ENCODE assay signal across 17 mouse cellular contexts in genomic region chr8:118137846-118138245, GRCm38 (mm10).
"Had no signal": no experiment of that assay in that cellular context is flagged by ENCODE, and none has a peak within 500 bp of the region (broad histone marks: within the 10 kb centered on the region; RNA-seq: fewer than 3 reads in every experiment).

No protein-coding gene starts in this region.

- H3K4me1 ChIP-seq: intestine, embryonic 15.5 days; limb, embryonic 12.5 days; liver, embryonic 13.5 days; midbrain, embryonic 10.5 days; midbrain, embryonic 13.5 days had no signal

- H3K4me3 ChIP-seq: intestine, embryonic 15.5 days; layer of hippocampus, adult 2 months; limb, embryonic 12.5 days; liver, embryonic 13.5 days; midbrain, embryonic 10.5 days; midbrain, embryonic 13.5 days had no signal

- H3K36me3 ChIP-seq: intestine, embryonic 15.5 days; limb, embryonic 12.5 days; liver, embryonic 13.5 days; midbrain, embryonic 10.5 days; midbrain, embryonic 13.5 days had no signal

- ATAC-seq: intestine, embryonic 15.5 days; midbrain, embryonic 13.5 days; midbrain, embryonic 16.5 days had no signal

- H3K9ac ChIP-seq: intestine, embryonic 15.5 days; limb, embryonic 12.5 days; liver, embryonic 13.5 days; midbrain, embryonic 13.5 days had no signal

- H3K4me2 ChIP-seq: intestine, embryonic 15.5 days; limb, embryonic 12.5 days; liver, embryonic 13.5 days; midbrain, embryonic 13.5 days had no signal

- H3K9me3 ChIP-seq: intestine, embryonic 15.5 days; limb, embryonic 12.5 days; midbrain, embryonic 10.5 days; midbrain, embryonic 13.5 days had no signal

- DNase-seq: kidney, adult 11 months; kidney, adult 9 months; kidney, postnatal 25 days; layer of hippocampus, adult 9-11 months; liver, embryonic 13.5 days; lung, adult 2 months; lung, postnatal 14 days; lung, postnatal 4 days; thymus, adult 18-20 months; thymus, postnatal 36 days had no signal

- H3K27ac ChIP-seq: intestine, embryonic 15.5 days; kidney, postnatal 0 days; layer of hippocampus, adult 2 months; limb, embryonic 12.5 days; liver, embryonic 13.5 days; midbrain, embryonic 10.5 days; midbrain, embryonic 13.5 days had no signal

- H3K27me3 ChIP-seq: intestine, embryonic 15.5 days; limb, embryonic 12.5 days; liver, embryonic 13.5 days; midbrain, embryonic 13.5 days had no signal
